Mouse (Mus musculus) R1 (cell line): ENCODE measurements at regions not wholly inside any gene's neighbourhood (a gene's known extent, or its start where the extent isn't known, plus 50 kb on each side); places are given as distances from the start of the nearest gene placed in this dataset.

ENCODE experiments used
- DNase-seq: peaks from one replicate; pipeline ENCODE4 v3.0.0-alpha.2; 2018; ENCODE audit warnings: low read depth, low spot score

DNA sequence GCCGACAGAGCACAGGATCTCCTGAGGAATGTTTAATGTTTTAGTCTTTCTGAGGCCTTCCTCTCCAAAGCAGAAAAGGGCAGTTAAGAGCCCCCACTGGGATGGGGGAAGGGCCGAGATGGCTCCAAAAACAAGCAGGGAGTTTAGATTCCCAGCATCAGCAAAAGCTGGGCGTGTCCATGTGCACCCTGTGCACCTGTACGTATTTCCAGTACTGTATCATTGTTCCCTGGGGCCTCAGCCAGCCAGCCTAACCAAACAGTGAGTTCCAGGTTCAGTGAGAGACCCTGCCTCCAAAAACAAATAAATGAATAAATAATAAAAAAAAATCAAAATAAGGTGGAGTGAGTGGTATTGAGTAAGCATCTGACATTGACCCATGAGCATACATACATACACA, 50.8 kb upstream of the Olfm1 start:
- DNase-seq: peak; percentile 29

GRCm38 (mm10) chr2:28141556-28141955, 51.2 kb upstream of the Olfm1 start:
- peak; percentile 42 for DNase-seq

- no peak for DNase-seq
Measured at GRCm38 (mm10) chr2:28138583-28138982, 53.9 kb upstream of the Fcnb start.

GRCm38 (mm10) chr2:28134605-28135004, 49.9 kb upstream of the Fcnb start:
- DNase-seq: no peak
